Mouse (Mus musculus) layer of hippocampus, postnatal 25 days (tissue): ENCODE results near the gene Zfr. TPM values are rescaled to one million over a fixed set of nuclear protein-coding genes. Genes with fewer than 3 reads are reported as not detected.
"Not testable (repeated sequence)": the region's sequence is repeated elsewhere in the genome, so short reads cannot be mapped to it uniquely, and the experiment has no call there.

Source experiments
- DNase-seq, 2 experiments: peaks; one replicate each; pipeline ENCODE4 v3.0.0; 2022; ENCODE audit warnings: mixed read lengths in 2 of 2, low spot score in 1 of 2; ENCODE audit errors: extremely low spot score in 1 of 2
- total RNA-seq, 2 experiments: library from RNA; stranded (reverse); gene quantifications; 2 replicates each; pipeline ENCODE4 v1.2.3; 2021

Gene Zfr
- total RNA-seq, 2 experiments from 2014 or later = 346 to 351 TPM

DNA sequence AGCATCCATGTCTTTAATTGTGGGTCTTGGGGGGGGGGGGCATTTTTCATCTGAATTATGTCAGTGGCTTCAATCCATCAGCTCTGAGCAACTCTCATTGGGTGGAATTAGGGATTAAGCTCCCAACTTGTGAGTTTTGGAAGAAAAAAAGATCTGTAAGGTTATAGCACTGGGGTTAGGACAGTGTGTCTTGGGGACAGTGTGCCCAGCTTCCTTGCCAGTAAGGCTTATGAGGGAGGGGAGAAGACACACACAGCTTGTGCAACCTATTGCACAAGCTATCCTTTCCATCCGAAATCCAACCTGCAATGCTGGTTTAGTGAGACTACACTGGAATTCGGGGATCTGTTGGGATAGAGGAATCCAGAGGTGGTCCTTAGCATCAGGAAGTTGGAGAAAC is 12.8 kb upstream of the Zfr start:
- DNase-seq = no peak

DNA sequence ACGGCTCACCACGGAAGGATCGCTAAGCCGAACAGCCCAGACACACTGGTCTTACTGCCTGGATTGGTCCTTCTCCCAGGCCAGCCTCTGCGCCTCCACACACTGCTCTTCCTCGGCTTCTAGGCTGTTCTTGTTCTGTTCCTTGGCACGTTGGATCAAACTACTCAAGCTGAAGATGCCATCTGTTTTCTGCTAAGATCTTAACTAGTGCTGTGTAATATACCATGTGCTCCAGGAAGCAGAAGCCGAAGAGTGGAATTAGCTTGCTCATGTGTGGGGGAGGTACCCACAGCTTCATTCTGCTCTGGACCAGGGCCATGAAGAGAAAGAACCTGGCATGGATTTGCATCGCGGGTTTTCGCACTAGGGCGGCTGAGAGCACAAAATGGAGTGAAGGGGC is 11.2 kb upstream of the Zfr start:
- no peak for DNase-seq

DNA sequence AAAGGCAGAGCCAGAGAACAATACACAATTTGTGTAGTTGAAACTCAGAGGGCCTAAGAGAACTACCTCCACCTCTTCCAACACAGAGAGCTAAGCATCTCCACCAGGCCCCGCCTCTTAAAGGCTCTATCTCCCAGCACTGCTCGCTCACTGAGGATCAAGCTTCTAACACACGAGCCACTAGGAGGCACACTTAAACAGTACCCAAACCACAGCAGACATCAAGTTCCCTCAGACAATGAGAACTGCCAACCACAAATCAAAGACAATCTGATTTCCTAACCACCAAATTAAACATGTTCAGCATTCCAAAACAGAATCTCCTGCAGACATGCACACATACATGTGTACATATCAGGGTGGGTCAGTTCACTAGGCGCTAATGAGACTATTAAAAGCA is 9.4 kb upstream of the Zfr start:
- DNase-seq = no peak

DNA sequence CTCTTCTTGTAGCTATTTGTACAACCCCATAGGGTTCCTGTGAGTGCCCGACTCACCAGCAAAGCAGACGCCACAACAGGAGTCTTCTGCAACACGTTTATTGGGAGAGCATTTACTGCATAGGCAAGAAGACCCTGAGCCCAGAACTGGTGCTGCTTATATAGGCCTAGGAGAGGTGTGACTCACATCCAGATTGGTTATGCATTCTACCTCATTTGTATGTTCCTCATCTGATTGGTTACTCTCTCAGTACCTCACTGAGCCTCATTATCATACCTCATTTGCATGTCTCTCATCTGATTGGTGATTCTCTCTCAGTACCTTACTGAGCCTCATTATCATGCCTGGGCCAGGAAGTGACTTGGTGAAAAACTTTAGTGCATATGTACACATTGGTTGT is 8.7 kb upstream of the Zfr start:
- DNase-seq = not testable (repeated sequence)

DNA sequence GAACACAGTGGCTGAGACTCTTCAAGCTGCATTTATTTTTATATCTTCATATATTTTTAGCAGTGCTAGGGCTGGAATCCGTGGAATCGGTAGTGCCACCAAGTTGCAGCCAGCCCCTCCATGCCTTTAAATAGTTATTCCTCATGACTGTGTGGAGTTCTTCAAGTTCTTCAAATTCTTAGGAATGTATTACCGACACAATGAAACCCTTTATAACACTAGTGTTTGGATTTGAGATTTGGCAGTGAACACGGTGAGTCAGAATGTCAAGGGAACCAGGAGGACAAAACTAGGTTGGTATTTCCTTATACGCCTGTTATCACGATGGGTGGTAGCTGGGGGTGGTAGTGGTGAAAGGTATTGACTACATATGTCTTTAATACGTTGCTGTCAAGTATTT is 6.4 kb upstream of the Zfr start:
- DNase-seq = no peak

DNA sequence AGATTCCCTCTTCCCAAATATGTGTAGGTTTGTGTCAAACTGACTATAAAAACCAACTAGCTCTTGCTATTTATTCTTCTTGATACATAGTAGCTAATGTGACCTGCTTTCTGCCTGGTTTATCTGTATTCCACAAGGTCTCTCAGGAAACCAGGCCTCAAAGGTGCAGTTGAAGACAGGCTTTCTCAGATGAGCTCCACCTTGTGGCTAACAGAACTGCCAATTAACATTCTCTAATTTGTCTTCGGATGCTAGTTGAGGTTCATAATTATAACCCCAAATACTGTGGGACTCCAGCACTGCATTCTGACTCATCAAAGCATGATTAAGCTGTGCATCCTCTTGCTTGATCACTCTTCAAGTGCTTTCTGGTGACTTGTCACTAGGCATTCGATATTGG is 4.2 kb upstream of the Zfr start:
- DNase-seq = no peak

DNA sequence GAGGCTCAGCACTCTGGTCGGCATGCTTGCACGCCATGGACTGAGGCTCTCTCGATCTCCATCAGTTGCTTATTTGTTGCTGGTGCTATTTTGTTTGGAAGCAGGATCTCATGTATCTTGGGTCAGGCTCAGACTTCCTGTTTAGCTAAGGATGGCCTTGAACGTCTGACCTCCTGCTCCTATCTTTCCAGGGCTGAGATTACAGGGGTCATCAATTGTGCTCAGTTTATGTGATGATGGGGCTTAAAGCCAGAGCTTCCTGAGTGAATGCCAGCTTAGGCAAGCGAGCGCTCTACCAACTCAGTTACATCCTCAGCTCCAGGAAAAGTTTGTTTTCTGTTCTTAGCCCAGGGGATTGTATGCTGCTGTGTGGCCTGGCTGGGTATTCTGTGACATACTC is 3.1 kb upstream of the Zfr start:
- no peak for DNase-seq

DNA sequence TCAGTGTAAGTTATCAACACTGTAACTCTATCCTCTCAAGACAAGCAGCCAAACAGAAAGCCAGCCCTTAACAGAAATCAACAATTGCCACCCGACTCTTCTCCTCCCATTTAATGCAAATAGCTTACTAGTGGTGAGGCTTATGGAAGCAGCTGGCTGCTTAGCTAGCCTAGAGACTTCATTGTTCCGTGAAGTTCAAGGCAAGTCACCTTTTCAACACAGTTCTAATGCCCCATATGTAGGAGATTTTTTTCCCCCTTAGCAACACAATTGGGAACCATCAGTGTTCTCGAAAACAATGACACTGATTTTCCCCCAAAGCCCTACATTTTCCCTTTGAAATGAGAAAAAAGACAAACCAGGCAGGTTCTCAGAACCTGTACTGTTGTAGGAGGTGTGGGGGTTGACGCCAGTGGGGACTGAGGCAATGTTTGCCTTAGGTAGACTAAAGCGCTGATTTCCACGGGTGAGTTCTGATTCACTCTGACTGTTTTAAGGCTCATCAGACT is 1.9 kb upstream of the Zfr start:
- DNase-seq = no peak

DNA sequence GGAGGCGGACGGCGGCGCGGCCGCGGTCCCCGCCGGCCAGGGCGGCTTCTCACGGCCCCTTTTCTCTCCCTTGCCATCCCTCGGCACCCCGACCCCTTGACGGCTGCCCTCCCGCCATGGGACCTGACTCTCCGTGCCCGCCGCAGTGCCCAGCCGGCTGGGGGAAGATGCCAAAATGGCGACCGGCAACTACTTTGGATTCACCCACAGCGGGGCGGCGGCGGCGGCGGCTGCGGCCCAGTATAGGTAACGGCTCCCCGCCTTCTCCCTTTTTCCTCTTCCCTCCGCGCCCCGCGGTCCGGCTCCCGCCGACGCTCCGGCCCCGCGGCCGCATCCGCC is 431 bp downstream of the Zfr start:
- DNase-seq = peak in 1 of 2 experiments; percentile 33

DNA sequence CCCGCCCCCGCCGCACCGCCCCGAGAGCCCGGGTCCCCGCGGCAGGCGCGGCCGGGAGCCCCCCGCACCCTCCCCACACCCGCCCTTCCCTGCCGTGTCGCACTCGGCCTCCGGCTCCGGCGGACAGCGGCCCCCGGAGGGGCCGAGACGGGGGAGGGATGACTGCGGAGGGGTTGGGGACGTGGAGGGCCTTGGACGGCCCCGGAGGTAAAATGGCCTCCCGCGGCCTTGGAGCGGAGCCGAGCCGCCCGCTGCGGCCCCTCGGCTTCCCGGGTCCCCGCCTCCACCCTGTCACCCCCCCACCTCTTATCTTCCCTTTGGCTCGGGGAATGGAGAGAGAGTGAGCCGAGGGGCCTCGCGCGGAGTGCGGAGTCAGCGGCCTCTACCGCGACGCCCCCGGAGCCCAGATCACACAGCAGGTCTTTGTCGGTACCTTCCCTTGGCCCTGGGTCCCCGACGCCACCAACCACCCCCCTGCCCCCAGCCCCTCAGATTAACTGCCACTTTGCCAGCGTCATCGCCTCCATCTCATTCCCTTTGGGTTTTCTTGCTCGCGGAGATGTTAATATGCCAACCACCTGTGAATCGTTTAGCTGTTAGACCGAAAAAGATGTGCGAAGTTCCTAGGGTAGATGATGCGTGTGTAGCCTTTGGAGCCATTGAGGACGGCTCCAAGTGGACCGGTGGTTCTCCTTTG is 949 bp downstream of the Zfr start:
- DNase-seq = no peak

DNA sequence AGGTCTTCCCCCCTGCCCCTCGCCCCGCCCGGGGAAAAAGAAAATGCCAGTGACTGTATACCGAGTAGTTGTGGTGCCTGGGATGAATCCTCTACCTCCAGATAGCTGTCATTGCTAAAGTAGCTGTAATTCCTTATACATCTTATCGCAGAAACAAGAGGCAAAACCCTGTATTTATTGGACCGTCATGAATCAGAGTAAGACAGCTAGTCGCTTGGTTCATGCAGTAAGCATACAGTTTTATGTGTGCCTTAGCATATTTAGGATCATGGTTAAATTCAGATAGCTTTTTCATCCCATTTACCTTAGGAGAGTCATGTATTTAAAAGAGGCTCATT is 1.5 kb downstream of the Zfr start:
- DNase-seq = no peak

DNA sequence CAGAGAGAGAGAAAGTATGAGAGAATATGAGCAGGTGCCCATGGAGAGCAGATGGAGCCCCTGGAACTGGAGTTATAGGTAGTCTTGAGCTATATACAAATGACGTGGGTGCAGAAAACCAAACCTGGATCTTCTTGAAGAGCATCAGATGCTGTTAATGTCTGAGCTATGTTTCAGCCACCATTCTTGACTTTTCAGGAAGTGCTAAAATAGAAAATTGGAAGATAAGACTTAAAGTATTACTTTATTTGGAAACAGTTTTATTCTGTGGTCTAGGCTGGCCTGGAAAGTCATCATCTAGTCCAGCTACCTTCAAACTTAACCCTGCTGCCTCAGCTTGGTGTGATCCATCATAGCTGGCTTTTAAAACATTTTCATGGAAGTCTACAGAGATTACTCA is 7.3 kb downstream of the Zfr start:
- no peak for DNase-seq

DNA sequence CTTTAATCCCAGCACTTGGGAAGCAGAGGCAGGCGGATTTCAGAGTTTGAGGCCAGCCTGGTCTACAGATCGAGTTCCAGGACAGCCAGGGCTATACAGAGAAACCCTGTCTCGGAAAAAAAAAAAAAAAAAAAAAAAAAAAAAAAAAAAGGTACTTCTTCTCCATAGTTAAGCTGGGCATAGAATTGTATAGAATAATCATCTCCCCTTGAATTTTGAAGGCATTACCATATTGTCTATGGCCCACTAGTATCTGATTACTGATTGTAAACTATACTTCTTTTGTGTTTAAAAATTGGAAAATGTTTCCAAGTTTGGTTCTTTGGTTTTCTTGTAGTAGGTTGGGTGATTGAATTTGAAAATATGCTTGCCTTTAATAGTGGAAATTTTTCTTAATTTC is 13.2 kb downstream of the Zfr start:
- not testable (repeated sequence) for DNase-seq

DNA sequence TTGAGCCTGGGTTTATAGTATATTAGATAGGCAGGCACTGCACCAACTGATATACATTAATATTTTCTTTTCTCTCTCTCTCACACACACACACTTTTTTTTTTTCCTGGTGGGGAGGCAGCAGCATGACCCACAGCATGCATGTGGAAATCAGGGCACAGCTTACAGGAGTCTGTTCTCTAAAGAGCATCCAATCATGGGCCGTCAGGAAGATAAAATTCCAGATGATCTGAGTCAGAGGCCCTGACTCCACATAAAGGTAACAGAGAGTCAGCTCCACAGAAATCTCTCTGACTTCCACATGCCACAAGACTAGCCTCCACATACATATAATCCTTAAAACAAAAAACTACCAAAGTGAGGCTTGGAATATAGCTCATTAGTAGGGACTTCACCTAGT is 16.9 kb downstream of the Zfr start:
- DNase-seq = no peak

DNA sequence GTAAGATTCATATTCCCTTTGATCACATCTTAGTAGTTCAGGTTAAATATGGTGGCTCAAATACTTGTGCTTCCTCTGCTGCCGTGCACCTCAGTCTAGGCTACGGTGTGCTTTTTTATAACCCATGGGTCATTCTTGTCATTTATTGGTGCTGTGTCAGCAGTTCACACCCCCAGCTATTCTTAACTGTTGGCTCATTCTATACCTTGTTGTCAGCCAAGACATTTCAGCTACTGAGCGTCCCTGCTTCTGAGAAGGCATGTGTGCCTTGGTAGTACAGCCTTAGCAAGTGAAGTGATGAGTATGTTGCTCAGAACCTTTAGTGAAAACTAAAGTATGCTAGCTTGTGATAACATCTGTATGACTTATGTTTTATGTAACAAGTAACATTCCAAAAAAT is 17.7 kb downstream of the Zfr start:
- DNase-seq = no peak

DNA sequence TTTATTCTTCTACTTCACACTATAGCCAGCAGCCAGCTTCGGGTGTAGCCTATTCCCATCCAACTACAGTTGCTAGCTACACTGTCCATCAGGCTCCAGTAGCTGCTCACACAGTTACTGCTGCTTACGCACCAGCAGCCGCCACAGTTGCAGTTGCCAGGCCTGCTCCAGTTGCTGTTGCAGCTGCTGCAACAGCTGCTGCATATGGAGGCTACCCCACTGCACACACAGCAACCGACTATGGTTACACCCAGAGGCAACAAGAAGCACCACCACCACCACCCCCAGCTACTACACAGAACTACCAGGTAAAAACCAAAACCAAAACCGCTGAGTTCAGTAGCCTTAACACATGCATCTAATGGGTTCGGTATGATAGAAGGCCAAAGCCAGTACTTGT is 18.7 kb downstream of the Zfr start:
- DNase-seq = no peak

DNA sequence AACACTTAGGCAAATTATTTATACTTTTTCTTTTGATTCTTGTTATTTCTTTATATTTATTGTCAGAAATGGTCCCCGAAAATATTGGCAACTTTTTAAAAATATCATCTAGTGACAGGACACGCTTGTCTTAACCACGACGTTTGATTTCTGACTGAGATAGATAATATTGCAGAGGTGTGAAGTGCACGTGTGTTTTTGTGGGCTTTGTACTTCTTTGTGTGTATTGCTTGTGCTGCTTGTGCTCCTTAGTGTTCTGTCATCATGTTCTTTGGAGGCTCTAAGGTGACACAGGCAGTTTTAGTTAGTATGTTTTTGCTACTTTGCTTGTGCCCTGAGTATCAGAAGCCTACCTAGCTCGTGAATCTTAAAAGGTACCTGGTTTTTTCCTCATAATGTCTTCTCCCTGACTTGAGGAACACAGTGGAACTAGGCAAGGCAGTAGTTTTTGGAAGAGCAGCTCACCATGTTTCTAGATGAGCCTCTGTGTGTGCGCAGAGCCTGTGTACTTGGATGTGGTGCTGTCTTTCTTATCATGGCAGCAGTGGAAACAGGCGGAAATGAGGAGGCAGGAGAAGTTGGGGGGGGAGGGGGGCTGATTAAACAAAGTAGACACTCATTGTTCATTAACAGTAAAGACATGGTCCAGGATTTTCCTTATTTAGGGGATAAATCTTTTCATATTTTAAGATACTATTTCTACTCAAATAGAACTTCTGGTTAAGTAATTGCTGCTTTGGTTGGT is 23.5 kb downstream of the Zfr start:
- no peak for DNase-seq

DNA sequence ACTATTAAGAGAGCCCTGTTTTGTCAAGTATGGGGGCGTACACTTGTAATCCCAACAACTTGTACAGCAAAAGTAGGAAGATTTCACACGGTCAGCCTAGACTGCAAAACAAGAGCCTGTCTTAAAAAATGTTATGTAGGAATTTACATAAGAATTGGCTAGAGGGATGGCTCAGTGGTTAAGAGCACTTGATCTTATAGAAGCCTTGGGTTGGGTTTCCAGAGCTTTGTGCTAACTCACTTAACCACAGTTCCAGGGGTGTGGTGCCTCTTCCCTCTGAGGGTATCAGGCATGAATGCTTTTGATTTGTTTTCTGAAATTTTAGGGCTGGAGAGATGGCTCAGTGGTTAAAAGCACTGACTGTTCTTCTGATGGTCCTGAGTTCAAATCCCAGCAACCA is 29.8 kb downstream of the Zfr start:
- DNase-seq = no peak

DNA sequence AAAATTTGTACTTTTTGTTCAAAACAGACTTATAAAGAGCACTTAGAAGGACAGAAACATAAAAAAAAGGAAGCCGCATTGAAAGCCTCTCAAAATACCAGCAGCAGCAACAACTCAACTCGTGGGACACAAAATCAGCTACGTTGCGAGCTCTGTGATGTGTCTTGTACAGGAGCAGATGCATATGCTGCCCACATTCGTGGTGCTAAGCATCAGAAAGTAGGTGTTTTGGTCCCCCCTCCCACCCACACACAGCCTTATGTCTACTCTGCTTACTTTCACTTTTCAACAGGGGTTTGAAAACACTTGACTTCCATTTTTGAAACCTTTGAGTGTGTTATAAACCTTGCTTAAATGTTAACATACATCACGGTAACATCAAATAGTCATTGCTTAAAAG is 31.9 kb downstream of the Zfr start:
- no peak for DNase-seq

DNA sequence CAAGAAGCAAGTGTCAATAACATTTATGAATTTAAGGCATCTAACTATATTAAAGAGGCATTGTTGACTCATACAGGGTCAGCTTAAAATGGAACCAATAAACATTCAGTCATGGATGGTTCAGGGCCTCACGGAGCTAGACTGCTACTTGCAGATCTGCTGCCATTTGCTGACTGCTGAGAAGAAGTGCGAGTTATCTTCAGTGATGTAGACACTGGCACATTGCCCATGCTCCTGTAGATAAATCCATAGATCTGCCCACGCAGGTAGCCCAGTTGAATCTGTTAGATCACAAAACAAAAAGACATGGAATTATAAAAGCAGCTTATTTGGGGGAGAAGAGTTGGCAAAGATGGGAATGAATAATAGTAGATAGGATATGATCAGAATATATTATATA is 36.1 kb downstream of the Zfr start:
- DNase-seq = peak in 1 of 2 experiments; percentile 19

DNA sequence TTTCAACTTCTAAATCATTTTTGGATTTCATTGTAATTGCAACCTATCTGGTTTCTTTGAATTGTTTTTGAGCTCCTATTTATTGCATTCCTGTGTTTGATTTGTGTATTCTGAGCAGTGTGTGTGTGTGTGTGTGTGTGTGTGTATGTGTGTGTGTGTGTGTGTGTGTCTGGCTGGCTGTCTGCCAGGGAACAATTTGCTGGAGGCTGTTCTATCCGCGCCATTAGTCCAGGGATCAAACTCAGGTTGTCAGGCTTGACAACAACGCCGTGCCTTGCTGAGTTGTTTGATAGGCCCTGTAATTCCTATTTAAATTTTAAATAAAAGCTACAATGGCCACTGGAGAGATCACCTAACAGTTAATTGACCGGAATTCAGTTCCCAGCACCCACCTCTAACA is 60.5 kb downstream of the Zfr start:
- no peak for DNase-seq

DNA sequence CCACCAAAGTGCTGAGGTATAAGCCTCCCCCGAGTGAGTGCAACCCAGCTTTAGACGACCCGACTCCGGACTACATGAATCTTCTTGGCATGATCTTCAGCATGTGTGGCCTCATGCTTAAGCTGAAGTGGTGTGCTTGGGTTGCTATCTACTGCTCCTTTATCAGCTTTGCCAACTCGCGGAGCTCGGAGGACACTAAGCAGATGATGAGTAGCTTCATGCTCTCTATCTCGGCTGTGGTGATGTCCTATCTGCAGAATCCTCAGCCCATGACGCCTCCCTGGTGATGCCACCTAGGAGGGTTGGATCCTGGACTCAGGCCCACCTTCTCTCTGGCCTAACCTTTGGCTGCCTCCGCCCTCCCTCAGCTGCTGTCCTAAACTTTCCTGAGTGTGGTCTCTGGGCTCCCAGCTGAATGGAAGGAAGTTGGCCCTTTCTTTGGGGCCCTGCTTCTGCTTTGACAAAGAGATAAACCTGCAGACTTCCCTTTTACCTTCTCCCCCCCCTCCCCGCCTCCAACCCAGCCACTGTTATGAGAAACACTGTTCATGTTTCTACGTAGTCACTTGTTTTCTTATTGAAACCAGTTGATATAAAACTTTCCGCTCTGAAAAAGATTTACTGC is 63.7 kb downstream of the Zfr start:
- DNase-seq = not testable (repeated sequence)
